Mouse (Mus musculus) CH12F3 (cell line): ENCODE measurements around the gene Cdkn2aip.

Experiments
- in situ Hi-C: fragments of 300-500 bp; cut with MboI; formaldehyde crosslinking; loops from 2 replicates; pipeline ENCODE4 v1.14.3; 2020; ENCODE audit warnings: low sequenced_read_pairs

Gene Cdkn2aip

DNA sequence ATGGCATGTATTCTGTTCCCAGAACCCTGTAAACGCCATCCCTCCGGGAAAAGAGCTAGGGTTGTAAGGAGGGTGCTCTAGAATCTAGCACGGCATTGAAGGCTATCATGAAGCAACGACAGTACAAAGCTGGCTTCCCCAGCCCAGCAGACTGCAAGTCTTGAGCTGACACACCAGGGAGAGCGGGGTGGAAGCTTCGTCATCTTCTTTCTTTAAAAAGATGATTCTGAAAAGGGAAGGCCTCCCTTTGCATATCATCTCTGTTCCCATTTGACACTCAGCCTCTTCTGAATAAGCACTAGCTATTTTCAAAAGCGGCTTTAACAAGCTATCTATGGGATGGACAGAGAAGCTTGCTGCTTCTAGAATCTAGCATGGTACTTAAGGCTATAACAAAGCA lies 53.3 kb downstream of the Cdkn2aip start:
- in situ Hi-C loops = no loop called here

DNA sequence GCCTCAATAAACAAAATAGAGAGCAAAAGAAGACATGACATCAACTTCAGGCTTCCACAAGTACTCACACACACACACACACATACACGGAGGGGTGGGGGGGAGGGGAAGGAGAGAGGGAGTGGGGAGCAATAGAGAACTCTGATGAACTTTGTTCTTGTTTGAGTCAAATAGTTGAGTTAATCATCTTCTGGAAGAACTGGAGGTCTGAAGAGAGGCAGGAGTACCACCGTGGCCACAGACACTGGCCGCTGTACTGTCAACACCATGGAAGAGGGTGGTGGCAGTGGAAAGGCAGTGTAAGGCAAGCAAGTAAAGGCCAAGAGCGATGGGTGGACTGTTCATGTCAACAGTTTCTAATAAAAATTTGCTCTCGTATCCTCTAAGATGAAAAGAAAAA lies 54.3 kb downstream of the Cdkn2aip start:
- in situ Hi-C loops = no loop called here
